Mouse (Mus musculus) hindbrain, embryonic 16.5 days (tissue): ENCODE data around the gene Unk. TPM values are rescaled to one million over a fixed set of nuclear protein-coding genes. Genes with fewer than 3 reads are reported as not detected.

ENCODE experiments used
- ATAC-seq: fragments of 200-750 bp; cut with Nextera tagmentation; 2 replicates; pipeline ENCODE4 v1.8.0; 2017; ENCODE audit warnings: moderate TSS enrichment, moderate library complexity
- H3K27ac ChIP-seq: fragments of 300-500 bp; sonication (generic); 2 replicates; pipeline ENCODE4 v1.5.1; 2014; ENCODE audit warnings: low read depth, mild to moderate bottlenecking, control low read depth, low read length, moderate library complexity
- H3K27me3 ChIP-seq: fragments of 300-500 bp; sonication (generic); replicated peaks from 2 replicates; pipeline ENCODE4 v1.6.1; 2014; ENCODE audit warnings: low read length; ENCODE audit not compliant: control insufficient read depth, insufficient read depth
- H3K36me3 ChIP-seq: fragments of 300-500 bp; sonication (generic); 2 replicates; pipeline ENCODE4 v1.6.1; 2014; ENCODE audit warnings: mild to moderate bottlenecking, low read length, moderate library complexity, mixed read lengths; ENCODE audit not compliant: control insufficient read depth, insufficient read depth
- H3K4me1 ChIP-seq: fragments of 300-500 bp; sonication (generic); 2 replicates; pipeline ENCODE4 v1.6.1; 2014; ENCODE audit warnings: low read depth, low read length; ENCODE audit not compliant: control insufficient read depth, insufficient read depth
- H3K4me2 ChIP-seq: fragments of 300-500 bp; sonication (generic); 2 replicates; pipeline ENCODE4 v1.6.1; 2014; ENCODE audit warnings: mild to moderate bottlenecking, low read length, control low read depth, moderate library complexity
- H3K4me3 ChIP-seq: fragments of 300-500 bp; sonication (generic); 2 replicates; pipeline ENCODE4 v1.5.1; 2014; ENCODE audit warnings: mild to moderate bottlenecking, low read length, control low read depth, moderate library complexity
- H3K9ac ChIP-seq: fragments of 300-500 bp; sonication (generic); 2 replicates; pipeline ENCODE4 v1.6.1; 2014; ENCODE audit warnings: low read depth, mild to moderate bottlenecking, control low read depth, low read length, moderate library complexity
- H3K9me3 ChIP-seq: fragments of 300-500 bp; sonication (generic); 2 replicates; pipeline ENCODE4 v1.6.1; 2014; ENCODE audit warnings: mild to moderate bottlenecking, low read length, moderate library complexity; ENCODE audit not compliant: control insufficient read depth
- WGBS: fragments of 180-500 bp; shearing (Covaris S2); extraction: QIAGEN DNeasy Blood & Tissue Kit; methylation state at CpG from one replicate; pipeline ENCODE4 v1.1.7; 2014; 5-methylcytosine and 5-hydroxymethylcytosine counted together
- polyA plus RNA-seq: library from polyadenylated mRNA; unstranded; fragments of >200 nt; fragmentation: Nextera tagmentation; extraction: Ambion mirVana; gene quantifications from 2 replicates; pipeline ENCODE4 v1.2.1, GENCODE M21; 2015

The Unk gene
- polyA plus RNA-seq, 1 experiment from 2014 or later: 30.1 TPM

GRCm38 (mm10) chr11:115999538-116000143 is 30.5 kb upstream of the Unk start:
- H3K4me3 ChIP-seq: no peak overlapping the region
- no peaks in the 10 kb centered on the region for H3K36me3 ChIP-seq
- H3K4me1 ChIP-seq: peaks cover 3% of the 10 kb centered on the region; the same call in 1 of the 2 replicates
- no peak overlapping the region for H3K9ac ChIP-seq
- no peak overlapping the region for H3K27ac ChIP-seq
- ATAC-seq: no peak
- no peaks in the 10 kb centered on the region for H3K27me3 ChIP-seq
- no peaks in the 10 kb centered on the region for H3K9me3 ChIP-seq
- 18% methylated on average over 14 of the region's 14 CpGs for WGBS
- peak overlapping the region; percentile 27; the same call in 1 of the 2 replicates for H3K4me2 ChIP-seq

DNA sequence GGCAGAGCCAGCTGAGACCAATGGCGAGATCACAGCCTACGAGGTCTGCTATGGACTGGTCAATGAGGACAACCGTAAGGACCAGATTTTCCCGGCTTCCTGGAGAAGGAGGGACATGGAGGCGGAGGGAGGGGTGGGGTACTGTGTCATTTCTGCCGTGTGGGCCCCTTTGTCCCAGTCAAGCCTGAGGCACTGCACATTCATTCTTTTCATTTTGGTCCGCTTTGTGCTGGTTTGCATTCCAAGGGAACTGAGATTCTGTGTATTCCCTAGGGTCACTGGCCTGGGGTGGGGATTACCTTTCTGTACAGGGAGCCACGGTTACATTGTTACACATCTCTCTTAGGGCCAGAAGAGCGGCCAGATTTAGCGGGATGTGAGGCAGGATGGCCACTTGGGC is 29.5 kb upstream of the Unk start:
- no peak for ATAC-seq
- no peaks in the 10 kb centered on the region for H3K27me3 ChIP-seq
- no peak overlapping the region for H3K4me2 ChIP-seq
- peaks cover 12% of the 10 kb centered on the region for H3K4me1 ChIP-seq
- no peaks in the 10 kb centered on the region for H3K36me3 ChIP-seq
- H3K9me3 ChIP-seq: no peaks in the 10 kb centered on the region
- no peak overlapping the region for H3K4me3 ChIP-seq
- 34% methylated on average over 10 of the region's 10 CpGs for WGBS
- H3K27ac ChIP-seq: no peak overlapping the region
- H3K9ac ChIP-seq: no peak overlapping the region

- Histone ChIP-seq H3K4me1 (peaks cover 12% of the 10 kb centered on the region), H3K27ac (no peak overlapping the region), H3K4me2 (no peak overlapping the region), H3K9ac (no peak overlapping the region), H3K9me3 (no peaks in the 10 kb centered on the region), H3K27me3 (no peaks in the 10 kb centered on the region), H3K36me3 (no peaks in the 10 kb centered on the region), H3K4me3 (no peak overlapping the region)
- WGBS: 71% methylated on average over 6 of the region's 6 CpGs
- no peak for ATAC-seq
Measured at GRCm38 (mm10) chr11:116001725-116002124, 28.4 kb upstream of the Unk start.

DNA sequence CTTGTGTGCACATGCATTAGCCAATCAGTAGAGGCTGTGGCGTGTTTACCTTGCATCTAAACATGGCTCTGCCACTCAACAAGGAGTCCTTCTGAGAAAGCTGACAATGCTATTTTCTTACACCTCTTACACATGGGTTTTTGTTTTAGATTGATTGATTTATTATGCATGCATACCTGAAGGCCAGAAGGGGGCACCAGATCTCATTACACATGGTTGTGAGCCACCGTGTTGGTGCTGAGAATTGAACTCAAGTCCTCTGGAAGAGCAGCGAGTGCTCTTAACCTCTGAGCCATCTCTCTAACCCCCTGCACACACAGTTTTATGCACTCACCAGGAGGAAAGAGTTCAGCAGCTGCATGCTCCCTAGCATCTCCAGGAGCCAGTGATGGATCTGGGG is 27.2 kb upstream of the Unk start:
- H3K36me3 ChIP-seq: no peaks in the 10 kb centered on the region; the same call in 1 of the 2 replicates
- peaks cover 12% of the 10 kb centered on the region for H3K4me1 ChIP-seq
- H3K4me3 ChIP-seq: no peak overlapping the region
- H3K27me3 ChIP-seq: no peaks in the 10 kb centered on the region
- no peaks in the 10 kb centered on the region for H3K9me3 ChIP-seq
- 89% methylated on average over 3 of the region's 3 CpGs for WGBS
- H3K9ac ChIP-seq: no peak overlapping the region
- H3K4me2 ChIP-seq: no peak overlapping the region
- no peak for ATAC-seq
- no peak overlapping the region for H3K27ac ChIP-seq

GRCm38 (mm10) chr11:116004186-116004823 is 25.8 kb upstream of the Unk start:
- Histone ChIP-seq H3K9me3 (no peaks in the 10 kb centered on the region), H3K9ac (peak overlapping the region; percentile 62), H3K4me1 (peaks cover 12% of the 10 kb centered on the region), H3K36me3 (no peaks in the 10 kb centered on the region; the same call in 1 of the 2 replicates), H3K27ac (peak overlapping the region; percentile 64), H3K27me3 (no peaks in the 10 kb centered on the region), H3K4me3 (peak overlapping the region; percentile 38), H3K4me2 (peak overlapping the region; percentile 64)
- WGBS: 28% methylated on average over 8 of the region's 8 CpGs
- no peak for ATAC-seq

DNA sequence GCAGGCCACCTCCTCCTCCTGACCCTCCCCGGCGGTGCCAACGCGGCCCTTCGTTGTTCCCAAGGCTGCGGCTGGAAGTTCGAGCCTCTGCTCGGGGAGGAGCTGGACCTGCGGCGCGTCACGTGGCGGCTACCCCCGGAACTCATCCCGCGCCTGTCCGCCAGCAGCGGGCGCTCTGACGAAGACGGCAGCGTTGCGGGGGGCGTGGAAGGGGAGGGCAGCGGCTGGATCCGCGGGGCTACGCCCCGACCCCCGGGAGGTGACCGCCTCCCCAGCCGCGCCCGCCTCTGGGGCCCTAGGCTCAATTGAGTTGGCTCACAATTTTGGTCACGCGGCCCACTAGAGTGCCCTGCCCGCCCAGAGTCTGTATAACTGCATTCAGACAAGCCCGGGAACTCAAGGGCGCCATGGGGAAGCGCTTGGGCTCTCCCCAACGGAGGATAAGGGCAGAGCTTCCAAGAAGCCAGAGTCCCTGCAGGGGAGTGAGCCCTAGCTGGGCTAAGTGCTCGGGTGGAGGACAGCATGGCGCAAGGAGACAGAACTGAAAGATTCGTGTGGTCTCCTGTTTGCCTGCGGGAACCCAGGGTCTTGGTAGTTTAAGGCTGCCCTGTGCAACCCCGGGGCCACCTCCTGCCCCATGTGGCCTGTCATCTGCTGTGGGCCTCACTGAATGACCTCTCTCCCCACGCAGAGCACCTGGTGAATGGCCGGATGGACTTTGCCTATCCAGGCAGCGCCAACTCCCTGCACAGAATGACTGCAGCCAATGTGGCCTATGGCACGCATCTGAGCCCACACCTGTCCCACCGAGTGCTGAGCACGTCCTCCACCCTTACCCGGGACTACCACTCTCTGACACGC is 25.1 kb upstream of the Unk start:
- peaks cover 12% of the 10 kb centered on the region for H3K4me1 ChIP-seq
- H3K27me3 ChIP-seq: no peaks in the 10 kb centered on the region
- H3K27ac ChIP-seq: peak overlapping the region; percentile 64
- 7% methylated on average over 41 of the region's 54 CpGs for WGBS
- peak overlapping the region; percentile 64 for H3K4me2 ChIP-seq
- H3K9ac ChIP-seq: peak overlapping the region; percentile 62
- no peaks in the 10 kb centered on the region; the same call in 1 of the 2 replicates for H3K36me3 ChIP-seq
- ATAC-seq: peak; percentile 61
- H3K4me3 ChIP-seq: peak overlapping the region; percentile 38
- H3K9me3 ChIP-seq: no peaks in the 10 kb centered on the region

DNA sequence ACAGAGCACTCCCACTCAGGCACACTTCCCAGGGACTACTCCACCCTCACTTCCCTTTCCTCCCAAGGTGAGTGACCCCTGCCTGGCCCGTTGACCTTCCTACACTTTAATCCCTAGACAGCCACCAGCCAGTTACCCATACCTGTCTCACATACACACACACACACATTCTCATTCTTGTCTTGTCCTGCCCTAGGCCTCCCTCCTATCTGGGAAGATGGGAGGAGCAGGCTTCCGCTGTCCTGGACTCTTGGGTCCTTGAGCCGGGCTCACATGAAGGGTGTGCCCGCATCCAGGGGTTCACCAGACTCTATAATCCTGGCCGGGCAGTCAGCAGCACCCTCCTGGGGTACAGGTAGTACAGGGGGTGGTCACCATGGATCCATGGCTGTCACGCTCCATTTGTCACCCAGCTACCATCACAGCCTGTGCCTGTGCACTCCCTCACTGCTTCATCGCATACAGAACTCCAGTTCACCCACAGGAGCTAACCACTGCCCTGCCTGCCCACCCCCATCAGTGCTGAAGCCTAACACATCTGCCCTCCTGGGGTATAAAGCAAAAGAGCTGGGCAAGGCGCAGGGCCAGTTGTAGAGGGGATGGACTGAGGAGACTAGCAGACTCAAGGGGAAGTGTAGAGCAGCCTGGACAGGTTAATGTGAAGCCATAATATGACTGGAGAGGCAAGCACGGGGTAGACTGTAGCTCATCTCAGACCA is 24.3 kb upstream of the Unk start:
- Histone ChIP-seq H3K4me1 (peaks cover 12% of the 10 kb centered on the region), H3K9me3 (no peaks in the 10 kb centered on the region), H3K27ac (no peak overlapping the region; the same call in 1 of the 2 replicates), H3K4me2 (peak overlapping the region; percentile 64), H3K4me3 (no peak overlapping the region), H3K9ac (peak overlapping the region; percentile 11; the same call in 1 of the 2 replicates), H3K27me3 (no peaks in the 10 kb centered on the region), H3K36me3 (no peaks in the 10 kb centered on the region; the same call in 1 of the 2 replicates)
- WGBS: 72% methylated on average over 9 of the region's 9 CpGs
- no peak for ATAC-seq

DNA sequence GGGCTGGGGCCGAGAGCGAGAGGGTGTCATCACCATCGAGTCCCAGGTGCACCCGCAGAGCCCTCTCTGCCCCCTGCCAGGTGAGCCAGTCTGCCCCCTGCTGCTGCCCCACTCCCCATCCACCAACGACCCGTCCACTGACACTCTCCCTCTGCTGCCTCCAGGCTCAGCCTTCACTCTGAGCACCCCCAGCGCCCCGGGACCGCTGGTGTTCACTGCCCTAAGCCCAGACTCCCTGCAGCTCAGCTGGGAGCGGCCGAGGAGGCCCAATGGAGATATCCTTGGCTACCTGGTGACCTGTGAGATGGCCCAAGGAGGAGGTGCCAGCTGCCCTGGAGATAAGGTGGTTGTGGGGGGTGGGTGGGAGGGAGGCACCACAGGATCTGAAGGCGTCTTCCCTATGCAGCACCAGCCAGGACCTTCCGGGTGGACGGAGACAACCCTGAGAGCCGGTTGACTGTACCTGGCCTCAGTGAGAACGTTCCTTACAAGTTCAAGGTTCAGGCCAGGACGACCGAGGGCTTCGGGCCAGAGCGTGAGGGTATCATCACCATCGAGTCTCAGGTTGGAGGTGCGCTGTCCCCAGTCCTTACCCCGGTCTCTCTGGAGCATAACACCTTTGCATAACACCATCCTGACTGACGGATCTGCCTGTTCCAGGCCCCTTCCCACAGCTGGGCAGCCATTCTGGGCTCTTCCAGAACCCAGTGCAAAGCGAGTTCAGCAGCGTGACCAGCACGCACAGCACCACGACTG is 22.8 kb upstream of the Unk start:
- Histone ChIP-seq H3K9me3 (no peaks in the 10 kb centered on the region), H3K9ac (no peak overlapping the region), H3K4me3 (no peak overlapping the region), H3K27me3 (no peaks in the 10 kb centered on the region), H3K4me2 (no peak overlapping the region), H3K27ac (no peak overlapping the region), H3K4me1 (peaks cover 18% of the 10 kb centered on the region), H3K36me3 (no peaks in the 10 kb centered on the region; the same call in 1 of the 2 replicates)
- WGBS: 93% methylated on average over 28 of the region's 28 CpGs
- no peak for ATAC-seq
